Mouse (Mus musculus): ENCODE measurements at regions not wholly inside any gene's neighbourhood (a gene's known extent, or its start where the extent isn't known, plus 50 kb on each side); places are given as distances from the start of the nearest gene placed in this dataset.

DNA sequence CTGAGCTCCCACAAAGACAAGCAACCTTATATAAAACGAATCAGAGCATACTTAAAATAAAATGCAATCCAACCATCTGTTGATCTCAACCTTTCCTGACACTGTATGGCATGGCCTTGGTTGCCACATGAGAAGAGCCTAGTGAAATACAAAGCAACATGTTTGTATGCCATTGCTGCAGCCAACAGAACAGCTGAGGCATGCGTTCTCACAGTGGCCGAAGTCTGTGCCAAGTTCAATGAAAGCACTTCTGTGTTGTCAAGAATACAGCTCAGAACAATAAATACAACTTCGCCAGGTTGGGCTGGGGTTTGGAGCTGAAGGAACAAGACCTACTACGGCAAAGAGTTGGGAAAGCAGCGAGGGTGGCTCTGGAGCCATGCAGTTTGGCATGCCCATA lies 872.2 kb downstream of the Epha4 start:
- TF ChIP-seq CTCF (IDR thresholded peaks at IDR 0.05; ENCODE audit: low read depth), result no peak
- no peak for TF ChIP-seq EP300 (optimal IDR thresholded peaks at IDR 0.05)

Data from stomach, postnatal 0 days (tissue).